Mouse (Mus musculus) urinary bladder, postnatal 36 days (tissue): ENCODE results near the gene Tmem200b.

Experiments used
- DNase-seq, 2 experiments: peaks; one replicate each; pipeline ENCODE4 v3.0.0; 2022; ENCODE audit warnings: low spot score in 2 of 2, mixed read lengths in 1 of 2

The Tmem200b gene

GRCm38 (mm10) chr4:131910237-131910994 is 11.2 kb upstream of the Tmem200b start:
- DNase-seq, result no peak

- no peak for DNase-seq
These were observed 10.1 kb upstream of the Tmem200b start for GRCm38 (mm10) chr4:131911521-131911920.

GRCm38 (mm10) chr4:131913526-131913925 is 8.0 kb upstream of the Tmem200b start:
- DNase-seq, result no peak

- DNase-seq, result no peak
These were observed 7.4 kb upstream of the Tmem200b start for GRCm38 (mm10) chr4:131914046-131914643.

- no peak for DNase-seq
These were observed 6.6 kb upstream of the Tmem200b start for GRCm38 (mm10) chr4:131914891-131915469.

GRCm38 (mm10) chr4:131915821-131916328 is 5.7 kb upstream of the Tmem200b start:
- no peak for DNase-seq

GRCm38 (mm10) chr4:131916425-131916824 is 5.1 kb upstream of the Tmem200b start:
- DNase-seq, result peak; percentile 73 to 78

GRCm38 (mm10) chr4:131917010-131917555 is 4.5 kb upstream of the Tmem200b start:
- DNase-seq, result no peak

GRCm38 (mm10) chr4:131918026-131918533 is 3.5 kb upstream of the Tmem200b start:
- DNase-seq, result no peak

- DNase-seq, result no peak
These were observed 2.7 kb upstream of the Tmem200b start for GRCm38 (mm10) chr4:131918711-131919500.

- DNase-seq, result no peak
These were observed 1.9 kb upstream of the Tmem200b start for GRCm38 (mm10) chr4:131919506-131920140.

GRCm38 (mm10) chr4:131920141-131920594 is 1.4 kb upstream of the Tmem200b start:
- peak in 1 of 2 experiments; percentile 46 for DNase-seq

GRCm38 (mm10) chr4:131920595-131921351 is 798 bp upstream of the Tmem200b start:
- DNase-seq, result peak; percentile 39 to 42

- no peak for DNase-seq
These were observed 833 bp downstream of the Tmem200b start for GRCm38 (mm10) chr4:131922404-131922803.

- DNase-seq, result no peak
These were observed 2.7 kb downstream of the Tmem200b start for GRCm38 (mm10) chr4:131924096-131924810.

- no peak for DNase-seq
These were observed 7.6 kb downstream of the Tmem200b start for GRCm38 (mm10) chr4:131929146-131929545.

GRCm38 (mm10) chr4:131939459-131939858 is 17.9 kb downstream of the Tmem200b start:
- DNase-seq, result no peak

- DNase-seq, result no peak
These were observed 19.3 kb downstream of the Tmem200b start for GRCm38 (mm10) chr4:131940846-131941245.

- DNase-seq, result no peak
These were observed 26.3 kb downstream of the Tmem200b start for GRCm38 (mm10) chr4:131947848-131948247.
